Mouse (Mus musculus) regulatory T cell (primary cell): ENCODE measurements at regions not wholly inside any gene's neighbourhood (a gene's known extent, or its start where the extent isn't known, plus 50 kb on each side); places are given as distances from the start of the nearest gene placed in this dataset.

ENCODE experiments used
- in situ Hi-C: fragments of 300-600 bp; cut with MboI, MseI; formaldehyde crosslinking; loops from one replicate; pipeline ENCODE4 v1.15.1; 2025; ENCODE audit warnings: high pct_unique_total_duplicates

GRCm38 (mm10) chr3:52711133-52711532, 305.9 kb downstream of the Cog6 start:
- in situ Hi-C loops, result no loop called here

GRCm38 (mm10) chr3:52708746-52709145, 308.3 kb downstream of the Cog6 start:
- in situ Hi-C loops, result no loop called here

- in situ Hi-C loops, result no loop called here
These were observed 308.7 kb downstream of the Cog6 start for GRCm38 (mm10) chr3:52708301-52708700.

DNA sequence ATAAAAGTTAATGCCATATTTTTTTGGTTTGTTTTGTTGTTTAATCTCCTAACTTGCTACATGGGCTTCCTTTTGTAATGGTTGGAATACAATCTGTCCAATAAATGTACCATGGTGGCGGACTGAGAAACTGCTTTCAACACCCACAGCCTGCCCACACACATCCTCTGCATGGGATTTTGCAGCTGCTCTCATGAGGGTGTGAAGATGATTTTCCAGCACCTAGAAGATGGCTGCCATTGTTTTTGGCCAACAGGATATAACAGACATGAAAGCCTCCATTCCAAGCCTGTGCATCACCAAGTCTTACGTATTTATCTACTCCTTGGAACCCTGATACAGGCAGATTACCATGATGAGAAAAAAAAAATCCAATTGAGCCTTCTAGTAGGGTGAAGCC, 310.4 kb downstream of the Cog6 start:
- in situ Hi-C loops, result no loop called here

DNA sequence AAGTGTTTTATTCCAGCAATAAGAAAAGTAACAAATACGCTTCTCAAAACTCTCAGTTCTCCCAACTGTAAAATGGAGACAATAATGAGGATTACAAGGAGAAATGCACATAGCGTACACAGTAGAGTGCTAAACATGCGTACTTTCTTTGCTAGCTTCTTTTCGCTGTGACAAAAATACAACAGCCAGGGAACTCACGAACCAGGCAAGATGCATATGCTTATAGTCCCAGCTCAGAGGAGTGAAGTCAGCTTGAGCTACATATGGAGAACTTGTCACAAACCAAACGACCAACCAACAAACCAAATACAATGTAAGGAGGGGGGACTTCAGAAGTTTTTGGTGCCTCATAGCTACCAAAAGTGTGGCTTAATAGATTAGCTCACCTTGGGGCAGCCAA, 313.3 kb downstream of the Cog6 start:
- in situ Hi-C loops, result no loop called here

- in situ Hi-C loops, result no loop called here
These were observed 314.1 kb downstream of the Cog6 start for GRCm38 (mm10) chr3:52702962-52703361.

DNA sequence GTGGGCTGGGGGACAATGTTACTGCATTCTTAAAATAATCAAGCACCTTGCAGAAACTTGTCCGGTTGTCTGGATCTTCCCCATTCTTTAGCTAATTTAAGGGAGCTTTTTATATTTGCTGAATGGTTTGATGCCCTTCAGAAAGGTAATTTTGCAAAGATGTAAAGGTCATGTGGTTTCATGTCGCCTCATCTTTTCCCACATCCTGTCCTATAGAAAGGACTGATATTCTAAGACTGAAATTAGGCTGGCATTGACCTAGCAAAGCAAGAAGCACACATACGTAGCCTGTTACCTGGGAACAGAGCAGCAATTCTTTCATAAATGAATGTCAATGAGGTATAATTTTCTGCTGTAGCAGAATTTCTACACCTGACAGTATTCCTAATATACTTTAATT, 315.4 kb downstream of the Cog6 start:
- in situ Hi-C loops, result no loop called here

DNA sequence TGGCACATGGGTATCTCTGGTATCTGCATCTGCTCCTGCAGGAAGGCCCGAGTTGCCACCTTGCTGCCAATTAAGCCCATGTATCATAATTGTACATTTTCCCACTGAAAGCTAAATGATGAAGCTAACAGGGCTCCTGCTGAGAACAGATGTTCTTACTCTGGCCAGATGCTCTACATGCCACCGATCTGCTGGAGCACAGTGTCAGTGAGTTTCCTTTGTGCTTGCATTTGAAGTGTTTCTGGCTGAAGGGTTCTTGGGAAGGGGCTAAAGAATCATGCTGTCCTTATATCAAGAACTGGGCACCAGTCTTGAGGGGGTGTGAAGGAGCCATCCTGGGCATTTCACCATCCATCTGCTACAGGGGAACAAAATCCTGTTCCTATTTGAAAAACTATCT, 323.2 kb downstream of the Cog6 start:
- in situ Hi-C loops, result no loop called here

DNA sequence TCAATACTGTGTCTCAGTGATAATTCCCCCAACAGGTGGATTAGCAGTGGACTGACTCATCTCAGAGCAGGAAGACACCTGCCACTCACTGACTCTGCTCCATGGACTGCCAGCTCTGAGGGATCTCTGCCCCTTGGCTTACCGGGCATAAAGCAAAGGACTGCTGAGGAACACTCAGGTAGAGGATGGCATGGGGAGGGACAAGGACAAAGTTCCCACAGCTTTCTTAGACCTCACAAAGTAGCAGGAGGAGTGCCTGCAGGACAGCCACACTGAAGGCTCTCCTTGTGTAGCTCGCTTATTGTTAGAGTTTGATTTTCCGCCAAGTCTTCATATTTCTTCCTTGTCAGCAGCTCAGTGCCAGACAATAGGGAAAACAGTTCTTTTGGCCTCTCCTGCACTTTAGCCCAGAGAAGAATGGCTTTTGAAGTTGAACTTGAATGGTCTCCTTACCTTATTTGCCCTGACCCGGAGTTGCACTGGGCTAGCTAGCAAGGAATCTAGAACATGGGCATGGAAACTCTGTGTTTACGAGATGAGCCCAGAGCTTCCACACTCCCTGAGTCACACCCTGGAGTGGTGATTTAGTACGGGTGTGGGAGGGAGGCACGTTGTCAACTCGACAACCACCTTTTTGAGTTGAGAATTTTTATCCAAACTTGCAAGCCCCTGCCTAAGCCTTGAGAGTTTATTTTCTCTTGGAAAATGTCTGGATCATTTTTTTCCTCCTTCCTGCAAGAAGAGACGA, 331.4 kb downstream of the Cog6 start:
- in situ Hi-C loops, result no loop called here

- in situ Hi-C loops, result no loop called here
These were observed 336.1 kb downstream of the Cog6 start for GRCm38 (mm10) chr3:52680824-52681388.

DNA sequence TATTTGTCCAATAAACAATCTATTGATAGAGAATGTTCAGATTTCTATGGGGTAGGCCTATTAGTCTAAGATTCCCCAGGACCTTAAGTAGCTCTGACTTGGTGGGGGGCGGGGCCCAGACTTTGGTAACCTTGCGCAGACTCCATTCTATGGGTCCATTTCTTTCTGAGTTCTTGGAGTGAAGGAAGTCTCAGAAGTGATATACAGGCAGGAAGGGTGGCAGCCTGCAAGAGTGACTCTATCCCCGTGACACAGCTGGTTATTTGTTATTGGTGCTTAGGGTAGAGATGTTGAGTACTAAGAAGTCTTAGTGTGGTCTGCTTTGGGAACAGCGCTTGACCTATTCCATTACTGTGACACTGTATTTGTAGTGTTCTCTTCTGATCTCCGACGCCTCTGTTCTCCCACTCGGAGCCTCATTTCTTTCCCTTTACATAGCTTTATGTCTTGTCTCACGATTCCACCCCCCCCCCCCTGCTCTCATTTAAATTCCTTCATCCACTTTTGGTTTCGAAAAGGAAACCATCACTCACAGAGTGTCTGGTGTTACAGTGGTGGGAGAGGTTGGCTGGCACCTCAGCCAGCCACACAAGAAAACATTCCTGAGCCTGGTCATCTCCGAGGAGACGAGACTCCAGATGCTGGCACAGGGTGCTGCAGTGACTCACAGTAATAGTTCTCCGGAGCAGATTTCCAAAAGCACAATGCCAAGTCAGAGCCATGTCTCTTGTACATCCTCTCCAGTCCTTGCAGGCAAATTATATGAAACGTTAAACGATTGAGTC, 340.0 kb downstream of the Cog6 start:
- in situ Hi-C loops, result no loop called here

DNA sequence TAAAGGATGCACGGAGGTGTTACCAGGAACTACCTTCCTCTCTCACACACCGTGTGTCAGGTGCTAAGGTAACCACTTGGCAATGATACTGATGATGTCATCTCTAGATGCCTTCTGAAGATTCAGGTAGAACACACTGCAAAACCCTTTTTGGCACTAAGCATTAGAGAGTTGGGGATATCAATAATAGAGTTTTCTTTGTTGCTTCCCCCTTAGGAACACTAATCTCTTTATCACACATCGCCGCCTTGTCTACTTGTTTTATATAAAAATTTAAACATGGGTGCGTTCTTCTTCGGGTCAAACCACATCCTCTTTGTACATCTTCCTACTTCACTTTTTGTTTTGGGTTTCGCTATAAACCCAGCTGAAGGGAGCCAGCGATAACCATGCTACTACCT, 346.4 kb downstream of the Cog6 start:
- in situ Hi-C loops, result no loop called here

- in situ Hi-C loops, result no loop called here
These were observed 353.9 kb downstream of the Cog6 start for GRCm38 (mm10) chr3:52663161-52663602.

DNA sequence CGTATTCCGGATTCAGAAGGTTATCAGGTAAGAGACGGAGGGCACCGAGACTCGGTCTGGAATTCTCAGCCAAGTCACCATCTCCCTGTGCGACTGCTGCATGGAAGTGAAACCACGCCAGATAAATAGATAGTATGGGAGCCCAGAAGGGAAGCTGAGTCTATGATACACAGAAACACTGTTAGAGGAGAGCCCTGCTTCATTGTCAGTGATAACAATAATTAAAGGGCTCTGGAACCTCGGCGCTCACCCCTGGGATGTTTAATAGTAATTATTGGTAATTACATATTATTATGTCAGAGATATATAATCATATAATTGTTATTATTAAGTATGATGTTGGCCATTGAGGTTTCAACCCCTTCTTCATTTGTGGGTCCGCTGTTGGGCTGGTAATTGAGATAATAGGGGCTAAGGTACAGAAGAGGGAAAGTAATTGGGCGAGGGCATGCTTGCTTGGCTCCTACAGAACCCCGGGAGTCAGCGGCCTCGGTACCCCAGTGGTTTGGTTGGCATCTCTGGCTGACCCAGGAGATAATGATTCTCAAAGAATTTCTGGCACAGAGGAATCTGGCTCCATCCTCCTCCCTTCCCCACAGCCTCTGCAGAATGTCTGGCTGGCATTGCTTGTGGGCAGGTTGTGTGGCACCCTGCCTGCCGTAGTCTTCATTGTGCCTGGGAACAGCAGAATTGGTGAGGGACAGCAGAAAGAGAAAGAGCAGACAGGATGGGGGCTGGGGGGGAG, 354.7 kb downstream of the Cog6 start:
- in situ Hi-C loops, result no loop called here

GRCm38 (mm10) chr3:52653006-52653405, 364.0 kb downstream of the Cog6 start:
- in situ Hi-C loops, result no loop called here

DNA sequence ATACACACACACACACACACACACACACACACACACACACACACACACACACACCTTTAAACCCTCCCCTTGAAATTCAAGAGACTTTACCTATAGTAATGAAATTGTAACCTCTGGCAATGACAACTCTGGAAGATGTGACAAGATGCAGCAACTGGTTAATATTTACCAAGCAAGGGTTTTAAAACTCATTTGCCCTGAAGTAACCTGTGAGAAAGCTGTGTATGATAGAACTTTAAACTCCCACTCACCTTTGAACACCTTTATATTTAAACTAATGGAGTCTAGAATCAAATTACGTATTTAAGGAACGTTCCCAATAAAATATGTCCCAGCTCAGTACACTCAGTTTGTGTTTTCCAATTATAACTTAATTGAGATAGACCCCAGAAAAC, 364.6 kb downstream of the Cog6 start:
- in situ Hi-C loops, result no loop called here

- in situ Hi-C loops, result no loop called here
These were observed 365.1 kb downstream of the Cog6 start for GRCm38 (mm10) chr3:52651862-52652475.

- in situ Hi-C loops, result no loop called here
These were observed 367.0 kb downstream of the Cog6 start for GRCm38 (mm10) chr3:52650071-52650470.

DNA sequence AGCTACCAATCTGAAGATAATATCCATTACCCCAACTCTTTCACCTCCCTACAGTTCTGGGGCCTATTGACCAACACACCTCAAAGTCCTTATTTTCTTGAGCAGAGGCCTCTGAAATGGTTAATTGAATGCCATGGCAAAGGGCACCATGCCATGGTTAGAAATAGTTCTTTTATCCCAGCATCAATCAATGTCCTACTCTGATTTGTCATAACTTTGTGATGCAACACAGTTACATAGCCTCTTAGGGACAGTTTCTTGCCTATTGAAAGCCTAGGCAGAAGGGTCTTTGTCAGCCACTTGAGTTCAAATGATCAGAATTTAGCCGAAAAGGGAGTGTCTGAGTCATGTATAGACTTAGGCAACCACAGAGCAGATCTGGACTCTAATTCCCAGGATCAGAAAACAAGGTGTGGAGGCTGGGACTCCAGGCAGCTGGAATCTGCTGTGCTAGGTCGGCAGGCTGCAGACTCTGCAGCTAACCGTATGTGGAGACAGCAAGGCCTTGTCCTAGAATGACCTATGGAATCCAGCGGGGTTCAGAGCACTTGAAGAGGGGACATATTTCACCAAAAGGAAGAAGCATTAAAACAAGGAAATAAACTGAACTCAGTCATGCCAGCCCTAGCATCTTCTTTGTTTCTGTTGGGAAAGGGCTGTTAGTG, 368.1 kb downstream of the Cog6 start:
- in situ Hi-C loops, result loop anchor here (5.0 kb wide), 1 partner anchor 143 kb away; no protein-coding TSS in a partner anchor

DNA sequence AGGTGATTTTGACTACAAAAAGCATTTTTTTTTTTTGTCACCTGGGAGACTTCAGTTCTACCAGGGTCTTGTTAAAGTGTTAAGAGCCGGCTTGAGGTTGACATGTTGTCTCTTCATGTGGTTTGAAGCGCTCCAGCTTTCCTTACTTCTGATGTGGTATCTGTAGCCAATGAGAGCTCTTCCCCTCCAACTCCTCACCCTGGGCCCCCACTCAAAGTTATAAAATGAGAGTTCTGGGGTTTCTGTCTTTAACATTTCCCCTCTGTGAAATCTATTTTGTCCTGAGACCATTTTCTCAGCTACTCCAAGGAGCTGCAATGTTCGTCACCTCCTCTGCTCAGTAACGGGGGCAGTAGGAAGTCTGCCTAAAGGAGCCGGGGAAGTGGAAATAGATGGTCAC, 369.1 kb downstream of the Cog6 start:
- in situ Hi-C loops, result loop anchor here (5.0 kb wide), 1 partner anchor 144 kb away; no protein-coding TSS in a partner anchor

GRCm38 (mm10) chr3:52647161-52647692, 369.8 kb downstream of the Cog6 start:
- in situ Hi-C loops, result loop anchor here (5.0 kb wide), 1 partner anchor 145 kb away; no protein-coding TSS in a partner anchor
